ENCODE assay signal across 9 mouse cellular contexts in genomic region chr12:29258548-29258874, GRCm38 (mm10).
DNase-seq lines count a peak whose midpoint lies in the region; ATAC-seq and TF ChIP-seq lines count a peak whose summit lies in the region.
"Had no signal": no experiment of that assay in that cellular context is flagged by ENCODE, and none has a peak within 500 bp of the region (broad histone marks: within the 10 kb centered on the region; RNA-seq: fewer than 3 reads in every experiment).

No protein-coding gene starts in this region.

- peak overlapping the region; percentile 43 for H3K4me2 ChIP-seq in lung, embryonic 14.5 days
- H3K4me2 ChIP-seq in forebrain, postnatal 0 days (ENCODE audit: low read depth) = no peak overlapping the region
- peak overlapping the region; percentile 29 for H3K4me2 ChIP-seq in limb, embryonic 15.5 days
- 0 out of 2 replicates have a peak overlapping the region, but pooled peaks have one; percentile 6 for H3K4me2 ChIP-seq in stomach, embryonic 15.5 days

- no peaks in the 10 kb centered on the region for H3K36me3 ChIP-seq in lung, embryonic 14.5 days (ENCODE audit: insufficient read depth)
- no peaks in the 10 kb centered on the region for H3K36me3 ChIP-seq in forebrain, postnatal 0 days (ENCODE audit: insufficient read depth)
- H3K36me3 ChIP-seq in limb, embryonic 15.5 days = no peaks in the 10 kb centered on the region
- H3K36me3 ChIP-seq in stomach, embryonic 15.5 days = no peaks in the 10 kb centered on the region

- H3K27ac ChIP-seq in lung, embryonic 14.5 days (ENCODE audit: low read depth) = peak overlapping the region; percentile 50; the same call in 1 of the 2 replicates
- H3K27ac ChIP-seq in forebrain, postnatal 0 days (ENCODE audit: low read depth, low read length) = 0 out of 2 replicates have a peak overlapping the region, but pooled peaks have one; percentile 36
- H3K27ac ChIP-seq in limb, embryonic 15.5 days = no peak overlapping the region
- H3K27ac ChIP-seq in stomach, embryonic 15.5 days = 0 out of 2 replicates have a peak overlapping the region, but pooled peaks have one; percentile 9

- TF ChIP-seq CTCF in lung, embryonic 14.5 days (IDR thresholded peaks at IDR 0.05; ENCODE audit: low read depth) = no peak; the same call in 1 of the 2 replicates
- no peak for TF ChIP-seq CTCF in forebrain, postnatal 0 days (IDR thresholded peaks at IDR 0.05; ENCODE audit: low read depth)

- H3K4me1 ChIP-seq in lung, embryonic 14.5 days (ENCODE audit: insufficient read depth) = no peaks in the 10 kb centered on the region
- H3K4me1 ChIP-seq in forebrain, postnatal 0 days (ENCODE audit: insufficient read depth) = peaks cover 4% of the 10 kb centered on the region; the same call in 1 of the 2 replicates
- peaks cover 15% of the 10 kb centered on the region for H3K4me1 ChIP-seq in limb, embryonic 15.5 days
- peaks cover 13% of the 10 kb centered on the region for H3K4me1 ChIP-seq in stomach, embryonic 15.5 days

- H3K9ac ChIP-seq in lung, embryonic 14.5 days = no peak overlapping the region
- H3K9ac ChIP-seq in forebrain, postnatal 0 days = 0 out of 2 replicates have a peak overlapping the region, but pooled peaks have one; percentile 6
- H3K9ac ChIP-seq in limb, embryonic 15.5 days = no peak overlapping the region
- H3K9ac ChIP-seq in stomach, embryonic 15.5 days = no peak overlapping the region

- H3K27me3 ChIP-seq in lung, embryonic 14.5 days (ENCODE audit: insufficient read depth, low read length) = no peaks in the 10 kb centered on the region
- H3K27me3 ChIP-seq in forebrain, postnatal 0 days (ENCODE audit: insufficient read depth, low read length) = no peaks in the 10 kb centered on the region
- no peaks in the 10 kb centered on the region for H3K27me3 ChIP-seq in limb, embryonic 15.5 days
- H3K27me3 ChIP-seq in stomach, embryonic 15.5 days (replicated peaks) = no peaks in the 10 kb centered on the region

- H3K4me3 ChIP-seq in lung, embryonic 14.5 days (ENCODE audit: low read depth, low read length) = no peak overlapping the region
- H3K4me3 ChIP-seq in forebrain, postnatal 0 days (ENCODE audit: low read depth, low read length) = no peak overlapping the region
- H3K4me3 ChIP-seq in limb, embryonic 15.5 days = no peak overlapping the region
- no peak overlapping the region for H3K4me3 ChIP-seq in stomach, embryonic 15.5 days (replicated peaks)

- no peaks in the 10 kb centered on the region for H3K9me3 ChIP-seq in lung, embryonic 14.5 days (ENCODE audit: low read depth, low read length)
- no peaks in the 10 kb centered on the region for H3K9me3 ChIP-seq in forebrain, postnatal 0 days (ENCODE audit: low read length)
- no peaks in the 10 kb centered on the region for H3K9me3 ChIP-seq in limb, embryonic 15.5 days
- H3K9me3 ChIP-seq in stomach, embryonic 15.5 days = no peaks in the 10 kb centered on the region

- peak; percentile 61; the same call in 1 of the 2 replicates for ATAC-seq in lung, embryonic 14.5 days (ENCODE audit: insufficient read depth)
- ATAC-seq in forebrain, postnatal 0 days = peak; percentile 32; the same call in 1 of the 2 replicates
- 0 out of 2 replicates have a peak, but pooled peaks have one; percentile 7 for ATAC-seq in limb, embryonic 15.5 days (ENCODE audit: insufficient number of reproducible peaks, low FRiP score, low TSS enrichment, low read depth)
- no peak for ATAC-seq in stomach, embryonic 15.5 days (ENCODE audit: insufficient read depth, low FRiP score, low read depth)
- ATAC-seq: inflammation-experienced regulatory T-cells, adult 6 months had no signal

- no peak for DNase-seq in lung, embryonic 14.5 days
- DNase-seq in lung, postnatal 14 days = no peak
- DNase-seq in forebrain, postnatal 0 days = no peak
- no peak for DNase-seq in MN1 (ENCODE audit: low spot score)
- no peak for DNase-seq in cerebellum, adult 9-10 months
- DNase-seq: cerebellum, adult 11-12 months had no signal
